7 mouse cellular contexts compared by ENCODE assay signal in the genomic region with DNA sequence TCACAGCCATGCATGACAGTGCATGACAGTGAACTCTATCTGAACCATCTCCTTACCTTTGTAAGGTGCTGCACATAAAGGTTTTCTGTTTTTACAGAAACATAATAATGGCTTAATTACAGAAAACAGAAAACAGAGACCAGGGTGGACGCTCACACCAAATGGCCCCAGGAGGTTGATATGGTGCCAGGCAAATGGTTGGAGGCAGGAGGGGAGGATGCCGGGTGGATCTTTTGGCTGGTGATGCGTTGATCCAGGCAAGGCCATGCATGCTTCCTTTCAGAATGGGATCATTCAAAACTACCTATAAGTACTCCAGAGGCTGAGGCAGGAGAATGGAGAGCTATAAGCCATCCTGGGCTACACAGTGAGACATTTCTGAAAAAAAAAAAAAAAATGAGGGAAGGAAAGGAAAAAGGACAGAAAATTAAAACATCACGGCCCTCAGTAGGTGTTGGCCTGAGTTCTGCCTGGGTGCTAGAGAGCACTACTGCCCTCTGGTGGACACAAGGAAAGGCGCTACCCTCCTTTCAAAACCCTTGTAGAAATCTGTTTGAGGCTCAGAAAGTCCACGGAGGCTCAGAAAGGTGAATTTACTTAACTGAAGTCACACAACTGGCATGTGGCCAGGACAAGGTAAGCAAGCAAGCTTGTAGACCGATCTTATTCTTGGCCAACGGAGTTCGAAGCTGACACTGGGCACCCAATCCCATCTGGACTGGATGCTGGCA. TPM values are rescaled to one million over a fixed set of nuclear protein-coding genes. Genes with fewer than 3 reads are reported as not detected.
DNase-seq lines count a peak whose midpoint lies in the region; ATAC-seq and TF ChIP-seq lines count a peak whose summit lies in the region.

No protein-coding gene starts in this region.

- DNase-seq in layer of hippocampus, adult 2 months (ENCODE audit: low spot score in 2 of 2) = peak; percentile 28 to 50
- DNase-seq in layer of hippocampus, adult 9-10 months (ENCODE audit: low spot score) = no peak
- DNase-seq in CD4-positive, CD25-positive, alpha-beta regulatory T cell, adult 2 months (ENCODE audit: low read depth, low spot score) = peak; percentile 87
- peak; percentile 76 for DNase-seq in MEL (ENCODE audit: low read depth, low spot score)
- DNase-seq in embryo, embryonic 11 days = peak; percentile 77
- DNase-seq in limb, embryonic 11.5 days (ENCODE audit: low spot score) = peak; percentile 48

- no peak for TF ChIP-seq EP300 in MEL (IDR thresholded peaks at IDR 0.05; ENCODE audit: low read depth in 1 of 2, low read length in 2 of 2)

- no peak overlapping the region for H3K4me2 ChIP-seq in limb, embryonic 11.5 days (ENCODE audit: low read depth, severe bottlenecking)

- H3K4me3 ChIP-seq in layer of hippocampus, adult 2 months = no peak overlapping the region
- H3K4me3 ChIP-seq in MEL (ENCODE audit: control insufficient read depth in 1 of 2, insufficient read depth in 1 of 2, low read depth in 2 of 2, low read length in 2 of 2) = no peak overlapping the region
- H3K4me3 ChIP-seq in limb, embryonic 11.5 days (ENCODE audit: low read depth, low read length) = no peak overlapping the region
- no peak overlapping the region for H3K4me3 ChIP-seq in small intestine, adult 2 months (ENCODE audit: low read depth, low read length)

- H3K79me2 ChIP-seq in MEL (ENCODE audit: control insufficient read depth, insufficient read depth, low read length, poor library complexity) = no peaks in the 10 kb centered on the region

- H3K36me3 ChIP-seq in MEL (ENCODE audit: control insufficient read depth in 1 of 2, insufficient read depth in 2 of 2, low read length in 2 of 2) = peaks cover 0 to 3% of the 10 kb centered on the region in 2 experiments; a peak in 1 of 4 replicates
- no peaks in the 10 kb centered on the region for H3K36me3 ChIP-seq in limb, embryonic 11.5 days (ENCODE audit: control insufficient read depth, insufficient read depth, low read length)
- no peaks in the 10 kb centered on the region for H3K36me3 ChIP-seq in small intestine, adult 2 months (ENCODE audit: control insufficient read depth, insufficient read depth, low read length)

- 29% methylated on average over 9 of the region's 9 CpGs for WGBS in limb, embryonic 11.5 days
- WGBS in small intestine, adult 2 months = 28% methylated on average over 9 of the region's 9 CpGs

- H3K9ac ChIP-seq in MEL (ENCODE audit: control insufficient read depth, low read depth, low read length, poor library complexity, severe bottlenecking) = no peak overlapping the region
- H3K9ac ChIP-seq in limb, embryonic 11.5 days (ENCODE audit: low read length) = no peak overlapping the region

- 0 out of 4 replicates have a peak, but pooled peaks cover 0 to 4% of the 10 kb centered on the region in 2 experiments for H3K4me1 ChIP-seq in MEL (ENCODE audit: control insufficient read depth in 1 of 2, insufficient read depth in 2 of 2, low read length in 2 of 2)
- no peaks in the 10 kb centered on the region for H3K4me1 ChIP-seq in limb, embryonic 11.5 days (ENCODE audit: control insufficient read depth, insufficient read depth, low read length)
- peaks cover 11% of the 10 kb centered on the region for H3K4me1 ChIP-seq in small intestine, adult 2 months (ENCODE audit: control insufficient read depth, insufficient read depth, insufficient read length, low read length)

- H3K27ac ChIP-seq in layer of hippocampus, adult 2 months = no peak overlapping the region
- H3K27ac ChIP-seq in MEL (ENCODE audit: control insufficient read depth, low read depth, low read length) = no peak overlapping the region
- H3K27ac ChIP-seq in limb, embryonic 11.5 days (replicated peaks; ENCODE audit: low read depth, low read length) = no peak overlapping the region
- no peak overlapping the region for H3K27ac ChIP-seq in small intestine, adult 2 months (ENCODE audit: insufficient read depth, low read depth, low read length)

- TF ChIP-seq RAD21 in MEL (IDR thresholded peaks at IDR 0.05; ENCODE audit: low read depth, low read length) = peak; percentile 66

- no peaks in the 10 kb centered on the region for H3K9me3 ChIP-seq in MEL (replicated peaks; ENCODE audit: insufficient read depth, low read length)
- no peaks in the 10 kb centered on the region for H3K9me3 ChIP-seq in limb, embryonic 11.5 days (ENCODE audit: control insufficient read depth, low read length)

- TF ChIP-seq CTCF in layer of hippocampus, adult 2 months (conservative IDR thresholded peaks at IDR 0.05) = peak; percentile 94
- peak; percentile 72 to 89 (median 73) for TF ChIP-seq CTCF in MEL (IDR thresholded peaks at IDR 0.05 in 2 of 3, conservative IDR thresholded peaks at IDR 0.05 in 1 of 3; ENCODE audit: control insufficient read depth in 1 of 3, insufficient read depth in 1 of 3, low read depth in 2 of 3, low read length in 3 of 3, poor library complexity in 1 of 3, severe bottlenecking in 1 of 3)
- TF ChIP-seq CTCF in small intestine, adult 2 months (IDR thresholded peaks at IDR 0.05; ENCODE audit: extremely low read depth, insufficient read length, insufficient replicate concordance, low read depth, low read length) = peak; percentile 93; the same call in 1 of the 2 replicates

- no peaks in the 10 kb centered on the region for H3K27me3 ChIP-seq in MEL (ENCODE audit: control insufficient read depth in 1 of 2, insufficient read depth in 2 of 2, low read length in 2 of 2)
- no peaks in the 10 kb centered on the region for H3K27me3 ChIP-seq in limb, embryonic 11.5 days (ENCODE audit: control insufficient read depth, insufficient read depth, low read length)
- no peaks in the 10 kb centered on the region for H3K27me3 ChIP-seq in small intestine, adult 2 months (ENCODE audit: control insufficient read depth, insufficient read depth, low read length)

- no peak for ATAC-seq in limb, embryonic 11.5 days (ENCODE audit: insufficient number of reproducible peaks, low FRiP score, low TSS enrichment, low read depth)

- TF ChIP-seq POLR2A in MEL (IDR thresholded peaks at IDR 0.05; ENCODE audit: control insufficient read depth in 1 of 2, insufficient read depth in 1 of 2, low read depth in 1 of 2, low read length in 2 of 2, poor library complexity in 1 of 2) = no peak
- no peak for TF ChIP-seq POLR2A in small intestine, adult 2 months (IDR thresholded peaks at IDR 0.05; ENCODE audit: low read depth, low read length)

TF ChIP-seq in MEL, 35 proteins besides CTCF, POLR2A, EP300 and RAD21:
- TF ChIP-seq ZC3H11A (IDR thresholded peaks at IDR 0.05; ENCODE audit: low read depth, low read length) = peak; percentile 84
- no peak for TF ChIP-seq UBTF (IDR thresholded peaks at IDR 0.05; ENCODE audit: borderline replicate concordance, insufficient read depth, low read depth, low read length)
- TF ChIP-seq POLR2AphosphoS2 (IDR thresholded peaks at IDR 0.05; ENCODE audit: low read length) = no peak
- peak; percentile 87 for TF ChIP-seq SMC3 (IDR thresholded peaks at IDR 0.05; ENCODE audit: low read depth, low read length)
- peak; percentile 20; the same call in 1 of the 2 replicates for TF ChIP-seq NRF1 (IDR thresholded peaks at IDR 0.05; ENCODE audit: insufficient read depth, low read depth, low read length, poor library complexity, severe bottlenecking)

RNA-seq across cellular contexts. Expression of gene Asap3, which starts 6.4 kb away (rescaled TPM):
- 1 to 10 TPM; 2.5 to 3.1 TPM for total RNA-seq in layer of hippocampus, adult 2 months (2021)
- total RNA-seq in MEL (2012; rRNA removed) = 0.03 and 0.04 TPM in 2 replicates
- polyA plus RNA-seq in MEL (2012; ENCODE audit: insufficient read depth in 1 of 2, insufficient read length in 2 of 2, low read depth in 1 of 2, low replicate concordance in 2 of 2, missing spikeins in 1 of 2) = under 1 TPM in 1 of 2 experiments, not detected in 1; 0.33 TPM
- polyA plus RNA-seq in limb, embryonic 11.5 days (2014; fragmentation: Nextera tagmentation; extraction: Ambion mirVana) = 3.0 and 3.2 TPM in 2 replicates
- polyA plus RNA-seq in small intestine, adult 2 months (2012; rRNA removed) = 1.3 and 2.0 TPM in 2 replicates

RNA-seq across cellular contexts. Expression of gene E2f2, which starts 27.5 kb away (rescaled TPM):
- 1 to 10 TPM in 1 of 2 experiments, under 1 TPM in 1; 0.74 to 1.5 TPM for total RNA-seq in layer of hippocampus, adult 2 months (2021)
- 11.2 and 12.3 TPM in 2 replicates for total RNA-seq in MEL (2012; rRNA removed)
- polyA plus RNA-seq in MEL (2012; ENCODE audit: insufficient read depth in 1 of 2, insufficient read length in 2 of 2, low read depth in 1 of 2, low replicate concordance in 2 of 2, missing spikeins in 1 of 2) = 10 to 100 TPM in 1 of 2 experiments, not detected in 1; 25.4 TPM
- 4.7 and 5.7 TPM in 2 replicates for polyA plus RNA-seq in limb, embryonic 11.5 days (2014; fragmentation: Nextera tagmentation; extraction: Ambion mirVana)
- 7.5 and 11.5 TPM in 2 replicates for polyA plus RNA-seq in small intestine, adult 2 months (2012; rRNA removed)

RNA-seq across cellular contexts. Expression of gene Tcea3, which starts 47.8 kb away (rescaled TPM):
- total RNA-seq in layer of hippocampus, adult 2 months (2021) = not detected
- not detected in 2 replicates for total RNA-seq in MEL (2012; rRNA removed)
- not detected for polyA plus RNA-seq in MEL (2012; ENCODE audit: insufficient read depth in 1 of 2, insufficient read length in 2 of 2, low read depth in 1 of 2, low replicate concordance in 2 of 2, missing spikeins in 1 of 2)
- 3.1 and 3.8 TPM in 2 replicates for polyA plus RNA-seq in limb, embryonic 11.5 days (2014; fragmentation: Nextera tagmentation; extraction: Ambion mirVana)
- polyA plus RNA-seq in small intestine, adult 2 months (2012; rRNA removed) = 7.8 and 14.8 TPM in 2 replicates

RNA-seq across cellular contexts. Expression of gene Id3, which starts 56.4 kb away (rescaled TPM):
- 10 to 100 TPM; 45.1 to 47.4 TPM for total RNA-seq in layer of hippocampus, adult 2 months (2021)
- 0.16 and 0.27 TPM in 2 replicates for total RNA-seq in MEL (2012; rRNA removed)
- polyA plus RNA-seq in MEL (2012; ENCODE audit: insufficient read depth in 1 of 2, insufficient read length in 2 of 2, low read depth in 1 of 2, low replicate concordance in 2 of 2, missing spikeins in 1 of 2) = under 1 TPM in 1 of 2 experiments, not detected in 1; 0.17 TPM
- polyA plus RNA-seq in limb, embryonic 11.5 days (2014; fragmentation: Nextera tagmentation; extraction: Ambion mirVana) = 534 and 581 TPM in 2 replicates
- polyA plus RNA-seq in small intestine, adult 2 months (2012; rRNA removed) = 262 and 519 TPM in 2 replicates
